Mouse (Mus musculus): ENCODE measurements around the gene Katnb1. TPM values are rescaled to one million over a fixed set of nuclear protein-coding genes. Genes with fewer than 3 reads are reported as not detected.
A peak's percentile ranks its signal among the peaks of the same experiment; 100 is the strongest.

The Katnb1 gene
- polyA plus RNA-seq, 1 experiment from 2014 or later: 23.6 TPM

DNA sequence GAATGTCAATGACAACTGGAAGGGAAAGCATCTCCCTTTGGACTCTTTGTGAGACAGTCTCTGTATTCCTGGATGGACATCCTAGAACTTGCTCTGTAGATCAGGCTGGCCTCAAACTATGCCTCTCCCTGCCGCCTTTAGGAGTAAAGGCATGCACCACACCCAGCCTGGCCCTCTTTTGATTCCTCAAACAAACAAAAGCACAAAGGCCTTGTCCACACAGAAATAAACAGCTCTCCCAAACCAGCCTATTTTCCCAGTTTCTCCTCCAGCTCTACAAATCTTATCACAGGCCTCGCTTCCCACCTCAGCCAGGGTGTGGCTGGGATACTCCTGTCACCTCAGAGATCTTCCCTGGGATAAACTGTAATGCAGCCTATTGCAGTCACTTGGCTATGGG, 53.2 kb downstream of the Katnb1 start:
- Histone ChIP-seq H3K27me3 (ENCODE audit: control insufficient read depth, insufficient read depth, low read depth, low read length) (no peaks in the 10 kb centered on the region), H3K4me3 (ENCODE audit: low read length) (no peak overlapping the region), H3K4me1 (replicated peaks; ENCODE audit: control insufficient read depth, insufficient read depth, low read length) (peaks cover 21% of the 10 kb centered on the region), H3K36me3 (ENCODE audit: control insufficient read depth, insufficient read depth, low read length) (no peaks in the 10 kb centered on the region), H3K9ac (ENCODE audit: low read length) (no peak overlapping the region), H3K9me3 (ENCODE audit: control insufficient read depth, low read length) (no peaks in the 10 kb centered on the region), H3K27ac (ENCODE audit: low read length) (no peak overlapping the region), H3K4me2 (ENCODE audit: low read depth, low read length) (no peak overlapping the region)
- ATAC-seq (ENCODE audit: low read depth): no peak
- 86% methylated on average over 2 of the region's 2 CpGs for WGBS

DNA sequence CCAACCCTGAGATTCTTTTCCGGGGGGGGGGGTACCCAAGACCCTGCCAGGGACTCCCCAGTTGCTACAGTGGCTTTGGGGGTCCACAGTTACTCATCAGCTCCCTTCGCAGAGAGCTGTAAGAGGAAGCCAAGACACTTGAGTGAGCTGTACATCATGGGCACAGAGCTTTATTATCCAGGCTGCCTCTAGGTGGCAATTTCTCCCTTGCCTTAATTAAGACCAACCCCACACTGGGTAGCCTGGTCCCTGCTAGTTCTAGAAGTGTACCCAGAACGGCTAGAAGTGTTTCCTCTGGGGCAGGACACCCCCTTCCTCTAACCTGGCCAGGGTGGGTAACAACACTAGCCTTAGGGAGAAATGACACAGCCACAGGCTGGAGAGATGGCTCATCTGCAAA, 54.3 kb downstream of the Katnb1 start:
- H3K4me3 ChIP-seq (ENCODE audit: low read length): no peak overlapping the region
- no peak overlapping the region for H3K27ac ChIP-seq (ENCODE audit: low read length)
- H3K9me3 ChIP-seq (ENCODE audit: control insufficient read depth, low read length): no peaks in the 10 kb centered on the region
- no peak overlapping the region for H3K4me2 ChIP-seq (ENCODE audit: low read depth, low read length)
- no peak overlapping the region for H3K9ac ChIP-seq (ENCODE audit: low read length)
- ATAC-seq (ENCODE audit: low read depth): no peak
- WGBS: 47% methylated on average over 3 of the region's 3 CpGs
- no peaks in the 10 kb centered on the region for H3K36me3 ChIP-seq (ENCODE audit: control insufficient read depth, insufficient read depth, low read length)
- H3K4me1 ChIP-seq (replicated peaks; ENCODE audit: control insufficient read depth, insufficient read depth, low read length): peaks cover 23% of the 10 kb centered on the region
- no peaks in the 10 kb centered on the region for H3K27me3 ChIP-seq (ENCODE audit: control insufficient read depth, insufficient read depth, low read depth, low read length)

DNA sequence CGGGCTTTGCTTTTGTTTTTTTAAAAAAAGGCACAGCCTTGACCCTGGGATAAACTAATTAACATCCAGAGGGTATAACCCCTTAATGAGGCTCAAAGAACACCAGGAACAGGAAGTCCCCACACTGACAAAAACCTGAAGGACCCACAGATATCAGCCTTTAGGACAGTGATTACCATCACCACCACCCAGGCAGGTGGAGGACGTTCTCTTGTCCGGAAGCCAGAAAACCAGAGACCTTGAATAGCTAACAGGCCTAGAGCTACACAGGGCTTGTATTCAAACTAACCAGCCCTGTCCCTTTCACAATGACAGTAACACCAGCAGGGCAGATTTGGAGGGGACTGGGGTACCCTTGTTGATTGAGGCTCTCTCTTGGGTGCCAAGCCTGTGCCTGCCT, 55.2 kb downstream of the Katnb1 start:
- H3K9ac ChIP-seq (ENCODE audit: low read length): no peak overlapping the region
- no peaks in the 10 kb centered on the region for H3K9me3 ChIP-seq (ENCODE audit: control insufficient read depth, low read length)
- no peak overlapping the region for H3K4me3 ChIP-seq (ENCODE audit: low read length)
- no peaks in the 10 kb centered on the region for H3K27me3 ChIP-seq (ENCODE audit: control insufficient read depth, insufficient read depth, low read depth, low read length)
- H3K27ac ChIP-seq (ENCODE audit: low read length): no peak overlapping the region
- no peaks in the 10 kb centered on the region for H3K36me3 ChIP-seq (ENCODE audit: control insufficient read depth, insufficient read depth, low read length)
- H3K4me2 ChIP-seq (ENCODE audit: low read depth, low read length): no peak overlapping the region
- H3K4me1 ChIP-seq (replicated peaks; ENCODE audit: control insufficient read depth, insufficient read depth, low read length): peaks cover 30% of the 10 kb centered on the region
- 76% methylated on average over 3 of the region's 3 CpGs for WGBS
- ATAC-seq (ENCODE audit: low read depth): no peak

DNA sequence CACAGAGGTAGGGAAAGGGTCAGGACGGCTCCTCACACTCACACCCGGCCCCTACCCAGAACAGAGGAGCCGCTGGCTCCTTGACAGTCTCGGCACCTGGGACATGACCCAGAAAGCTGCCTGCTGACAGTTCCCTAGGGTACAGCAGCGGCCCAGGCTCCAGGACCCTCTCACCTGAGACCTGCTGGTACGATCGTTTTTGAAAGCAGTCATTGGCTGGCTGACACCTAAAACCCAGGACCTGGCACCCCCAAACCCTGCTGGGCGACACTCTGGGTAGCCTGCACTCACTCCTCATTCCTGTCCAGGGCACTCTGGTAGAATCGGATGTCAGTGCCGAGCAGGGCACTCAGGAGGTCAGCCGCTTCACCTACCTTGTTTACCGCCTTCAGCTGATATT, 56.2 kb downstream of the Katnb1 start:
- H3K27ac ChIP-seq (ENCODE audit: low read length): no peak overlapping the region
- H3K36me3 ChIP-seq (ENCODE audit: control insufficient read depth, insufficient read depth, low read length): no peaks in the 10 kb centered on the region
- peak overlapping the region; percentile 35 for H3K4me3 ChIP-seq (ENCODE audit: low read length)
- H3K4me2 ChIP-seq (ENCODE audit: low read depth, low read length): peak overlapping the region; percentile 48
- ATAC-seq (ENCODE audit: low read depth): no peak
- H3K4me1 ChIP-seq (replicated peaks; ENCODE audit: control insufficient read depth, insufficient read depth, low read length): peaks cover 34% of the 10 kb centered on the region
- WGBS: 38% methylated on average over 12 of the region's 12 CpGs
- H3K9me3 ChIP-seq (ENCODE audit: control insufficient read depth, low read length): no peaks in the 10 kb centered on the region
- no peaks in the 10 kb centered on the region for H3K27me3 ChIP-seq (ENCODE audit: control insufficient read depth, insufficient read depth, low read depth, low read length)
- H3K9ac ChIP-seq (ENCODE audit: low read length): no peak overlapping the region

DNA sequence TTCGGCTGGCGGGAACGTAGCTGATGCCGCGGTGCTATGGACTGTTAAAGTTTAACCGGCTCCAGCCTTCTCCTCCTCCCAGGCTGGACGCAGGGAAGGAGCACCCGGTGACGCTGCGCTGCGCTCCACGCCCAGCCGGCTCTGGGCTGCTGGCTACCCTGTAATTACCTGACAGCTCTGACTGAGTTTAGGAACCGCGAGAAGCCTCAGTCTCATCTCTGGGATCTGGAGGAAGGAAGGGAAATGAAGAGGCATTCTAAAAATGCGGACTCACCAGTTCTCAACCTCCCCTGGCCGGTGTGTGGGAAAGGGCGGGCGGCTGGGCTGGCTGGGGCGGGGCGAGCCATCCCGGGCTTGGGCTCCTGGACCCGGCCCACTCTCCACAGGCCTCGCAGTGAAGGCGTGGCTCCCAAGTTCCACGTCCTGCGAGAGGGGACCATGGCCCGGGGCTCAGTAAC, 56.7 kb downstream of the Katnb1 start:
- H3K27ac ChIP-seq (ENCODE audit: low read length): 0 out of 2 replicates have a peak overlapping the region, but pooled peaks have one; percentile 15
- H3K4me2 ChIP-seq (ENCODE audit: low read depth, low read length): peak overlapping the region; percentile 48
- no peaks in the 10 kb centered on the region for H3K9me3 ChIP-seq (ENCODE audit: control insufficient read depth, low read length)
- no peaks in the 10 kb centered on the region for H3K27me3 ChIP-seq (ENCODE audit: control insufficient read depth, insufficient read depth, low read depth, low read length)
- H3K9ac ChIP-seq (ENCODE audit: low read length): peak overlapping the region; percentile 33; the same call in 1 of the 2 replicates
- peaks cover 36% of the 10 kb centered on the region for H3K4me1 ChIP-seq (replicated peaks; ENCODE audit: control insufficient read depth, insufficient read depth, low read length)
- whole genome bisulfite sequencing: 7% methylated on average over 28 of the region's 28 CpGs
- H3K36me3 ChIP-seq (ENCODE audit: control insufficient read depth, insufficient read depth, low read length): no peaks in the 10 kb centered on the region
- H3K4me3 ChIP-seq (ENCODE audit: low read length): peak overlapping the region; percentile 35
- peak; percentile 61 for ATAC-seq (ENCODE audit: low read depth)

DNA sequence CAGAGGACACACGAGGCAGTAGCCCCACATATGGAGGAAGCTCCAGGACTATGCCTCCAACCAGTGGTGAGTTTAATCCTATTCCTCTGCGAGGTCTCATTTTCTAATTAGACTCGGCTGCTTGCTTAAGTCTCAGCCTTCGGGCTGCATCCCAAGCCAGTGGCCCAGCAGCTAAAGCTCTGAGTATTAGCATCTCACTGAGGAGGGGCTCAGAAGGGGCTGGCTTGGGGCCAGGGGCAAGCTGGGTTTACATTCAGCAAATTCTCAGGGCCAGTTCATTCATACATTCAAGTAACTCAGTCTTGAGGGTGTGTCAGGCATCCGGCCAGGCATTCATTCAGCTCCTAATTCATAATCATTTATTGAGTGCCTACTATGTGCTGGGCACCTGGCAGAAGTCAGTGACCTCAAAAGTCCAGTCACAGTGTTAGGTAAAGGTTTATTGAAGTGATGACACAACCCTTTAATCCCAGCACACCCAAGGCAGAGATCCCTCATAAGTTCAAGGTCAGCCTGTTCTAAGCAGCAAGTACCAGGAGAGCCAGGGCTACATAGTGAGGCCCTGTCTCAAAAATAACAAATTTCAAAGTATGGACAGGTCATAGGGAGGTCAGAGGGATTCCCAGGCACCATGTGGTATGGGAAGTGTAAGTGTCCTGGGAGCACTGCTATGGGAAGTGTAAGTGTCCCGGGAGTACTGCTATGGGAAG, 57.5 kb downstream of the Katnb1 start:
- peak overlapping the region; percentile 35 for H3K4me3 ChIP-seq (ENCODE audit: low read length)
- H3K9ac ChIP-seq (ENCODE audit: low read length): no peak overlapping the region
- no peaks in the 10 kb centered on the region for H3K27me3 ChIP-seq (ENCODE audit: control insufficient read depth, insufficient read depth, low read depth, low read length)
- H3K27ac ChIP-seq (ENCODE audit: low read length): no peak overlapping the region
- 9% methylated on average over 6 of the region's 6 CpGs for WGBS
- H3K9me3 ChIP-seq (ENCODE audit: control insufficient read depth, low read length): no peaks in the 10 kb centered on the region
- peak overlapping the region; percentile 48 for H3K4me2 ChIP-seq (ENCODE audit: low read depth, low read length)
- no peaks in the 10 kb centered on the region for H3K36me3 ChIP-seq (ENCODE audit: control insufficient read depth, insufficient read depth, low read length)
- peaks cover 45% of the 10 kb centered on the region for H3K4me1 ChIP-seq (replicated peaks; ENCODE audit: control insufficient read depth, insufficient read depth, low read length)
- ATAC-seq (ENCODE audit: low read depth): peak; percentile 18; the same call in 1 of the 2 replicates

DNA sequence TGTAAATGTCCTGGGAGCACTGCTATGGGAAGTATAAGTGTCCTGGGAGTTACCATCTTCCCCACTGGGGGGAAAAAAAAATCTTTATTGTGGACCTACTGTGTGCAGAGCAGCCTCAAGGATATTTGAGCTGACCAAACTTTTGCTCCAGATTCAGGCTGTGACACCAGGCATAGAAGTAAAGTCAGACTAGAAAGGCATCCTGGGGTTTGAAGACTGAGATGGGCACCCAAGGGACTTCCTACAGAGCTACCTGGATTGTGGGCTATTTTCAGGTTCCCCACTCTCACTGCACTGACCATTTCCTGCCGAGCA, 58.0 kb downstream of the Katnb1 start:
- WGBS: 23% methylated on average over 1 of the region's 1 CpGs
- ATAC-seq (ENCODE audit: low read depth): no peak
- Histone ChIP-seq H3K27ac (ENCODE audit: low read length) (no peak overlapping the region), H3K9ac (ENCODE audit: low read length) (no peak overlapping the region), H3K4me1 (replicated peaks; ENCODE audit: control insufficient read depth, insufficient read depth, low read length) (peaks cover 49% of the 10 kb centered on the region), H3K36me3 (ENCODE audit: control insufficient read depth, insufficient read depth, low read length) (no peaks in the 10 kb centered on the region), H3K27me3 (ENCODE audit: control insufficient read depth, insufficient read depth, low read depth, low read length) (no peaks in the 10 kb centered on the region), H3K4me3 (ENCODE audit: low read length) (no peak overlapping the region), H3K9me3 (ENCODE audit: control insufficient read depth, low read length) (no peaks in the 10 kb centered on the region), H3K4me2 (ENCODE audit: low read depth, low read length) (no peak overlapping the region)

DNA sequence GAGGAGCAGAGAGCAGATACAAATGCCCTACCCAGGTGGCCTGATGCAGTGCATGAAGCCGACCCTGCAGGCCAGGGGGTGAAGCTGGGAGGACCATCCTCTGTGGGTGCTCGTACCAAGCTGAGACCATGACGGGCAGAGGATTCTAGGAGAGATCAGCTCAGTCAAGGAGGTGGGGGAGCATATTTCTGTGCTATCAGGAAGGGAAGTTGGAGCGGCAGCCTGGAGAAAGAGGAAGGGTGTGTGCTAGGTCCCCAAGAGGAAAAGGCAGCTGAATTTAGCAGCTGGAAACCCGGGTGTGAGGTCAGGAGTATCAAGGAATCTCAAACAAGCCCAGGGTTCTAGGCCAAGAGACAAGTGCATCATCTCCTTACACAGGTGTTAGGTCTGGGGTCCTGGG, 59.6 kb downstream of the Katnb1 start:
- no peak for ATAC-seq (ENCODE audit: low read depth)
- no peak overlapping the region for H3K4me3 ChIP-seq (ENCODE audit: low read length)
- H3K27me3 ChIP-seq (ENCODE audit: control insufficient read depth, insufficient read depth, low read depth, low read length): no peaks in the 10 kb centered on the region
- H3K9ac ChIP-seq (ENCODE audit: low read length): 0 out of 2 replicates have a peak overlapping the region, but pooled peaks have one; percentile 17
- H3K9me3 ChIP-seq (ENCODE audit: control insufficient read depth, low read length): no peaks in the 10 kb centered on the region
- H3K4me2 ChIP-seq (ENCODE audit: low read depth, low read length): no peak overlapping the region
- no peaks in the 10 kb centered on the region for H3K36me3 ChIP-seq (ENCODE audit: control insufficient read depth, insufficient read depth, low read length)
- 40% methylated on average over 5 of the region's 5 CpGs for WGBS
- H3K27ac ChIP-seq (ENCODE audit: low read length): no peak overlapping the region; the same call in 1 of the 2 replicates
- peaks cover 57% of the 10 kb centered on the region for H3K4me1 ChIP-seq (replicated peaks; ENCODE audit: control insufficient read depth, insufficient read depth, low read length)

DNA sequence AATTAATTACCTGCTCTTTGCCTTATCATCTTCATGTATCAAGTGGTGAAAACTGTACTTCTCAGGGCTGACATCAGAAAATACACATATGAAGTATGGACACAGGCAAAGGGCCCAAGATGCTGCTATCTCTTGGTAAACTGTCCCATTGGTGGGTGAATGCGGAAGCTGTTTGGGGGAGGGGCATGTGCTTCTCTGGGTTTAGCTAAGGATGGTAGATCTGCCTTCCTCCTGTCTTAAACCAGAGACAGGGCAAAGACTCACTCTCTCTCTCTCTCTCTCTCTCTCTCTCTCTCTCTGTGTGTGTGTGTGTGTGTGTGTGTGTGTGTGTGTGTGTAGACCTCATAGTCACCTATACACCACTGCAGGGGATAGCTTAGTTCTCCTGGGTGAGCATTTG, 60.0 kb downstream of the Katnb1 start:
- peak overlapping the region; percentile 77 for H3K4me2 ChIP-seq (ENCODE audit: low read depth, low read length)
- WGBS: 37% methylated on average over 1 of the region's 1 CpGs
- no peaks in the 10 kb centered on the region for H3K36me3 ChIP-seq (ENCODE audit: control insufficient read depth, insufficient read depth, low read length)
- peak overlapping the region; percentile 85; the same call in 1 of the 2 replicates for H3K9ac ChIP-seq (ENCODE audit: low read length)
- H3K27ac ChIP-seq (ENCODE audit: low read length): no peak overlapping the region; the same call in 1 of the 2 replicates
- H3K4me1 ChIP-seq (replicated peaks; ENCODE audit: control insufficient read depth, insufficient read depth, low read length): peaks cover 57% of the 10 kb centered on the region
- no peaks in the 10 kb centered on the region for H3K27me3 ChIP-seq (ENCODE audit: control insufficient read depth, insufficient read depth, low read depth, low read length)
- no peak for ATAC-seq (ENCODE audit: low read depth)
- H3K4me3 ChIP-seq (ENCODE audit: low read length): no peak overlapping the region; the same call in 1 of the 2 replicates
- H3K9me3 ChIP-seq (ENCODE audit: control insufficient read depth, low read length): no peaks in the 10 kb centered on the region

Measured in lung, embryonic 16.5 days (tissue).